Mouse (Mus musculus) MEL (cell line): Measurements from ENCODE around the gene Gemin5. TPM values are rescaled to one million over a fixed set of nuclear protein-coding genes. Genes with fewer than 3 reads are reported as not detected.

Experiments used
- DNase-seq: peaks from one replicate; pipeline ENCODE4 v3.0.0; 2011; ENCODE audit warnings: low read depth, low spot score
- H3K27ac ChIP-seq: 2 replicates; pipeline ENCODE4 v1.5.1; 2012; ENCODE audit warnings: low read depth, mild to moderate bottlenecking, control low read depth, low read length, moderate library complexity; ENCODE audit not compliant: control insufficient read depth
- H3K27me3 ChIP-seq, 2 experiments: fragments of 150-350 bp in 1 of 2; sonication (generic) in 1 of 2; 2 replicates each; pipeline ENCODE4 v1.6.1; 2012; ENCODE audit warnings: low read length in 2 of 2, mild to moderate bottlenecking in 2 of 2, improper control_type of control experiment in 1 of 2, moderate library complexity in 1 of 2; ENCODE audit not compliant: insufficient read depth in 2 of 2, control insufficient read depth in 1 of 2
- H3K36me3 ChIP-seq, 2 experiments: 2 replicates each; pipeline ENCODE4 v1.6.1; 2012 to 2014; ENCODE audit warnings: low read length in 2 of 2, improper control_type of control experiment in 1 of 2, inconsistent platforms in 1 of 2, mild to moderate bottlenecking in 1 of 2; ENCODE audit not compliant: insufficient read depth in 2 of 2, control insufficient read depth in 1 of 2
- H3K4me1 ChIP-seq, 2 experiments: fragments of 150-350 bp in 1 of 2; sonication (generic) in 1 of 2; 2 replicates each; pipeline ENCODE4 v1.6.1; 2012; ENCODE audit warnings: low read length in 2 of 2, improper control_type of control experiment in 1 of 2, mild to moderate bottlenecking in 1 of 2; ENCODE audit not compliant: insufficient read depth in 2 of 2, control insufficient read depth in 1 of 2
- H3K4me3 ChIP-seq, 2 experiments: fragments of 150-350 bp in 1 of 2; sonication (generic) in 1 of 2; 2 replicates each; pipeline ENCODE4 v1.5.1; 2012; ENCODE audit warnings: low read depth in 2 of 2, low read length in 2 of 2, mild to moderate bottlenecking in 2 of 2, moderate library complexity in 2 of 2, control low read depth in 1 of 2, improper control_type of control experiment in 1 of 2; ENCODE audit not compliant: control insufficient read depth in 1 of 2, insufficient read depth in 1 of 2
- H3K79me2 ChIP-seq: 2 replicates; pipeline ENCODE4 v1.6.1; 2012; ENCODE audit warnings: mild to moderate bottlenecking, low read length, moderate library complexity; ENCODE audit not compliant: control insufficient read depth, poor library complexity, insufficient read depth
- H3K9ac ChIP-seq: 2 replicates; pipeline ENCODE4 v1.6.1; 2012; ENCODE audit warnings: low read depth, mild to moderate bottlenecking, control low read depth, low read length, moderate library complexity; ENCODE audit not compliant: control insufficient read depth, poor library complexity, severe bottlenecking
- H3K9me3 ChIP-seq: fragments of 150-350 bp; sonication (generic); replicated peaks from 2 replicates; pipeline ENCODE4 v1.6.1; 2012; ENCODE audit warnings: mild to moderate bottlenecking, low read length, improper control_type of control experiment, moderate library complexity; ENCODE audit not compliant: insufficient read depth
- ETS1 ChIP-seq: IDR thresholded peaks from 2 replicates; pipeline ENCODE4 v1.6.1; 2012; ENCODE audit warnings: low read depth, mild to moderate bottlenecking, inconsistent platforms, low read length, improper control_type of control experiment, moderate library complexity
- GATA1 ChIP-seq: IDR thresholded peaks from 2 replicates; pipeline ENCODE4 v1.6.1; 2011; ENCODE audit warnings: low read depth, low read length, improper control_type of control experiment
- HCFC1 ChIP-seq: IDR thresholded peaks from 2 replicates; pipeline ENCODE4 v1.6.1; 2012; ENCODE audit warnings: low read depth, mild to moderate bottlenecking, inconsistent platforms, low read length, improper control_type of control experiment, moderate library complexity
- JUND ChIP-seq: IDR thresholded peaks from 2 replicates; pipeline ENCODE4 v1.6.1; 2011; ENCODE audit warnings: low read depth, mild to moderate bottlenecking, improper control_type of control experiment, low read length
- MAFK ChIP-seq: IDR thresholded peaks from 2 replicates; pipeline ENCODE4 v1.6.1; 2011; ENCODE audit warnings: low read depth, mild to moderate bottlenecking, low read length, improper control_type of control experiment, borderline replicate concordance
- MEF2A ChIP-seq: IDR thresholded peaks from 2 replicates; pipeline ENCODE4 v1.6.1; 2014; ENCODE audit warnings: low read depth, mild to moderate bottlenecking, inconsistent platforms, low read length, improper control_type of control experiment; ENCODE audit not compliant: poor library complexity, insufficient replicate concordance, severe bottlenecking; ENCODE audit errors: extremely low read depth
- MYC ChIP-seq: IDR thresholded peaks from 2 replicates; pipeline ENCODE4 v1.6.1; 2011; ENCODE audit warnings: low read depth, mild to moderate bottlenecking, low read length, improper control_type of control experiment, moderate library complexity
- POLR2A ChIP-seq, 2 experiments: IDR thresholded peaks; 2 replicates each; pipeline ENCODE4 v1.6.1; 2011 to 2012; ENCODE audit warnings: low read length in 2 of 2, mild to moderate bottlenecking in 2 of 2, control low read depth in 1 of 2, improper control_type of control experiment in 1 of 2, low read depth in 1 of 2, moderate library complexity in 1 of 2; ENCODE audit not compliant: control insufficient read depth in 1 of 2, insufficient read depth in 1 of 2, poor library complexity in 1 of 2
- POLR2AphosphoS2 ChIP-seq: IDR thresholded peaks from 2 replicates; pipeline ENCODE4 v1.6.1; 2011; ENCODE audit warnings: low read length, improper control_type of control experiment
- POLR2AphosphoS5 ChIP-seq: IDR thresholded peaks from 2 replicates; pipeline ENCODE4 v1.6.1; 2012; ENCODE audit warnings: low read depth, borderline replicate concordance, mild to moderate bottlenecking, inconsistent platforms, low read length, moderate library complexity, mixed read lengths
- SIN3A ChIP-seq: IDR thresholded peaks from 2 replicates; pipeline ENCODE4 v1.6.1; 2012; ENCODE audit warnings: low read length, improper control_type of control experiment, inconsistent platforms
- TBP ChIP-seq: IDR thresholded peaks from 2 replicates; pipeline ENCODE4 v1.8.0; 2011; ENCODE audit warnings: low read depth, low read length, improper control_type of control experiment
- TCF12 ChIP-seq: IDR thresholded peaks from 2 replicates; pipeline ENCODE4 v1.6.1; 2014; ENCODE audit warnings: low read depth, mild to moderate bottlenecking, inconsistent platforms, low read length, improper control_type of control experiment, moderate library complexity
- UBTF ChIP-seq: IDR thresholded peaks from 2 replicates; pipeline ENCODE4 v1.6.1; 2012; ENCODE audit warnings: low read depth, mild to moderate bottlenecking, inconsistent platforms, low read length, improper control_type of control experiment, moderate library complexity, borderline replicate concordance; ENCODE audit not compliant: insufficient read depth
- USF1 ChIP-seq: IDR thresholded peaks from 2 replicates; pipeline ENCODE4 v1.6.1; 2014; ENCODE audit warnings: low read depth, mild to moderate bottlenecking, inconsistent platforms, low read length, improper control_type of control experiment, moderate library complexity
- USF2 ChIP-seq, 2 experiments: IDR thresholded peaks; 2 replicates each; pipeline ENCODE4 v1.6.1; 2011 to 2012; ENCODE audit warnings: improper control_type of control experiment in 2 of 2, low read length in 2 of 2, borderline replicate concordance in 1 of 2, inconsistent platforms in 1 of 2, low read depth in 1 of 2, mild to moderate bottlenecking in 1 of 2; ENCODE audit not compliant: insufficient read depth in 1 of 2
- polyA plus RNA-seq, 2 experiments: library from polyadenylated mRNA; stranded (reverse) in 1 of 2; unstranded in 1 of 2; fragments of >175 nt in 1 of 2; fragments of >200 nt in 1 of 2; gene quantifications; 2 replicates each; pipeline versions ENCODE4 v1.2.1 to v1.2.4; 2012; ENCODE audit warnings: low replicate concordance in 2 of 2, low read depth in 1 of 2; ENCODE audit not compliant: insufficient read length in 2 of 2, insufficient read depth in 1 of 2, missing spikeins in 1 of 2
- total RNA-seq: library from RNA; depleted of rRNA; stranded (reverse); fragments of 300-350 nt; gene quantifications from 2 replicates; pipeline ENCODE4 v1.2.3, GENCODE M21; 2012

Gemin5 gene
- total and polyA plus RNA-seq, 3 experiments: 46.5 to 71.9 (median 52.5) TPM

GRCm38 (mm10) chr11:58211682-58212067, 43.3 kb upstream of the Gemin5 start:
- no peak for TF ChIP-seq TBP
- no peak for TF ChIP-seq SIN3A
- TF ChIP-seq MEF2A: no peak
- TF ChIP-seq JUND: no peak
- TF ChIP-seq POLR2AphosphoS5: no peak
- TF ChIP-seq UBTF: no peak
- H3K4me1 ChIP-seq: peaks cover 7 to 23% of the 10 kb centered on the region in 2 experiments
- peak overlapping the region; percentile 15; the same call in 1 of the 2 replicates for H3K27ac ChIP-seq
- DNase-seq: no peak
- peaks cover 0 to 12% of the 10 kb centered on the region in 2 experiments; a peak in 2 of 4 replicates for H3K36me3 ChIP-seq
- H3K27me3 ChIP-seq: no peaks in the 10 kb centered on the region
- H3K4me3 ChIP-seq: no peak overlapping the region
- H3K9ac ChIP-seq: peak overlapping the region; percentile 6; the same call in 1 of the 2 replicates
- H3K79me2 ChIP-seq: peaks cover 2% of the 10 kb centered on the region; the same call in 1 of the 2 replicates
- no peaks in the 10 kb centered on the region for H3K9me3 ChIP-seq

- H3K79me2 ChIP-seq: peaks cover 2% of the 10 kb centered on the region; the same call in 1 of the 2 replicates
- peaks cover 7 to 22% of the 10 kb centered on the region in 2 experiments for H3K4me1 ChIP-seq
- H3K4me3 ChIP-seq: no peak overlapping the region
- no peaks in the 10 kb centered on the region for H3K9me3 ChIP-seq
- peak; percentile 50 for DNase-seq
- peak overlapping the region; percentile 15; the same call in 1 of the 2 replicates for H3K27ac ChIP-seq
- H3K36me3 ChIP-seq: peaks cover 0 to 12% of the 10 kb centered on the region in 2 experiments; a peak in 2 of 4 replicates
- H3K9ac ChIP-seq: peak overlapping the region; percentile 6
- no peak for TF ChIP-seq POLR2AphosphoS5
- TF ChIP-seq ETS1: peak; percentile 64
- no peak for TF ChIP-seq POLR2AphosphoS2
- no peak for TF ChIP-seq MAFK
- no peak for TF ChIP-seq POLR2A (IDR thresholded peaks at IDR 0.05; ENCODE audit: control insufficient read depth in 1 of 2, insufficient read depth in 1 of 2, low read depth in 1 of 2, low read length in 2 of 2, poor library complexity in 1 of 2)
- 0 out of 2 replicates have a peak, but pooled peaks have one; percentile 3 for TF ChIP-seq TCF12
- no peak for TF ChIP-seq GATA1
- peak in 1 of 2 experiments; percentile 15; a peak in 1 of 4 replicates for TF ChIP-seq USF2 (IDR thresholded peaks at IDR 0.05; ENCODE audit: borderline replicate concordance in 1 of 2, insufficient read depth in 1 of 2, low read depth in 1 of 2, low read length in 2 of 2)
- no peak for TF ChIP-seq HCFC1
- peak; percentile 76 for TF ChIP-seq USF1
- no peak for TF ChIP-seq MYC
- H3K27me3 ChIP-seq: no peaks in the 10 kb centered on the region
Observed at GRCm38 (mm10) chr11:58211062-58211681, 42.8 kb upstream of the Gemin5 start.
